Mouse (Mus musculus): ENCODE results near the gene Pzp.

- TF ChIP-seq CTCF (conservative IDR thresholded peaks at IDR 0.05; ENCODE audit: low read length) (no peak), POU5F1 (IDR thresholded peaks at IDR 0.05; ENCODE audit: borderline replicate concordance, low read length) (no peak)
Observed at GRCm38 (mm10) chr6:128477495-128477894, 49.0 kb downstream of the Pzp start.
